Mouse (Mus musculus) mouse embryonic stem cell (cell line): Measurements from ENCODE around the gene Cfl1.
"Not testable (repeated sequence)": the region's sequence is repeated elsewhere in the genome, so short reads cannot be mapped to it uniquely, and the experiment has no call there.

Experiments used
- in situ Hi-C, 2 experiments: fragments of 300-500 bp; cut with MboI; formaldehyde crosslinking; loops; 1 replicate in 1 of 2; 3 replicates in 1 of 2; pipeline ENCODE4 v1.14.3; 2019 to 2020; ENCODE audit warnings: low sequenced_read_pairs in 2 of 2, low pct_unique_long_range_greater_than_20kb in 1 of 2, mixed read lengths in 1 of 2; ENCODE audit not compliant: unreplicated experiment in 1 of 2

Gene Cfl1

DNA sequence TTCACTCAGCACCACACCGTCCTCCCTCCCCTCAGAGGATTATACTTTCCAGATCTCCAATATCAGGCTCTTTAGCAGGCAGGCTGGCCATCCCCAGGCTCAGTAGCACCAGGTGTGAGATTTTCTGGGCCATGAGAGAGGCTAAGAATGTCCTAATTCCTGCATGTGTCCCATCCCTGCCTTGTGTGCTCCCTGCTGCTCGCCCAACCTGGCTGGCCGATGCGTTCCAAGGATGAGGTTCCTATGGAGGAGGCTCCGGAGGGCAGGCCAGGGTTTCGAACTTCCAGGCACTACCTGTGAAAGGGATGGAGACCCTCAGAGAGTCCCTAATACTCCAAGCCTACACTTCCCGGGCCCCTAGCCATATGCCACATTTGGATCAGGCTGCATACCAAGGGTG lies 4.4 kb upstream of the Cfl1 start:
- in situ Hi-C loops = no loop called here

- in situ Hi-C loops = no loop called here
Observed at GRCm38 (mm10) chr19:5486286-5486685, 4.0 kb upstream of the Cfl1 start.

GRCm38 (mm10) chr19:5486771-5487170 lies 3.5 kb upstream of the Cfl1 start:
- in situ Hi-C loops = no loop called here

DNA sequence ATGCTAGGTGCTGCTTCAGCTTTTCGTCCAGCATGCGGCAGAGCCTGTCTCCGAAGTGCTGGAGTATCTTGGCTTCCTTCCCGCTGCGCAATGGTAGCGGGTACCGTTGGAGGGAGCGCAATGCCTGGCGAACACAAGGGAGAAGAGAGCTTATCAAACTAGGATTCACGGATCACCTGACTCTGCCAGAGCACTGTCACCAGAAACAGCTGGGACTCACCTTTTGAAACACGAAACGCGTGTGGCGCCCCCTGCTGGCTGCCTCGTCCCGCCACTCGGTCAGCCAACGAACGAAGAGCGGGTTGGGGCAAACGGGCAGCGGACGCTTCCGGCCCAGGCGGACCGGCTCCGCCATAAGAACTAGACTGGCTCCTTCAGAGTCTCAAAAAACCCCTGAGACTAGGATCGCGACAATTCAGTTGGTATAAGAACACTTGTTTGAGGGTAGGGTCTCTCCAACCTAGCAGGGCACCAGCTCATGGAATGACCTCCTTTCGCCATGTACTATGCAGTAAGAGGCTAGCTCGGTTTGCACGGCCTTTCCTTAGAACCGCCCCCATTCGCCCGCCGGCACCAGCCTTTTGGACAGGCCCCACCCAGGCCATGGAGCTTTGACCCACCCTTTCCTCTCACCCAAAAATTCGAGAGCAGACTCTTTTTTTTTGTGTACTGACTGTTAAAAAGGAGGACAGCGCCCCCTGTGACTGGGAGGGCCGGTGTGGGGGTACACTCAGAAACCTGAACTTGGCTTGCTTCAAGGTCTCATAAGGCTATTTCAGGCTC lies 2.3 kb upstream of the Cfl1 start, which contains the start of gene Mus81:
TSS of gene Mus81 (minus strand) at position 635 of the 783 bp plus-strand sequence.
- in situ Hi-C loops = no loop called here

DNA sequence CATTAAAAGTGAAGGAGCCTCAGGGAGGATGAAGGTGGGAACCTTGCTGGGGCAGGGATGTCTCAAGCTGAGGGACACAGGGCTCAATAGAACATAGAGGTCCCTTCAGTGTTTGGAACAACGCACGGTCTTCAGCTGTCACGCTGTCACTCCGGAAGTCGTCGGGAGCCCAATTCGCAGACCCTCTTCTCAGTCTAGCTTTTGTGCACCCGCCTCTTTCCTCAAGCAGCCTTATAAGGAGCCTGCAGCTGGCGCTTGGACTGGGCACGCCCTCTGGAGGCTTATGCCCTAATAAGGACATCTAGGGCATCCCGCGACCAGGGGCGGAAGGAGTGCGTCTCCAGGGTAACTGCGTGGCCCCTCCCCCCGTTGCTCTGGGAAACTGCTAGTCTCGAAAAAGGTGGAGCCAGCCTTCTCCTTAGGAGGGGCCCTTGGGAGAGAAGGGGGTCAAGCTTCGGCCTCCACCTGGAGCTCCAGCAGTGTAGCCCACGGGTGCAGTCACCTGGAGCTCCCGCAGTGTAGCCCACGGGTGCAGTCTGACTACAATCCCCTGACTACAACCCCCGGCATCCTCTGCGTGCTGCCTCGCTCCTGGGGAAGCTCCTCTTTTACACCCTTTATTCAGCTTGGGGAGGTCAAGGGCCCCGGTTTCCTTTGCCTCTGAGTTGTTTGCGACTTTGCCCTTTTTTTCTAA lies 1.2 kb upstream of the Cfl1 start:
- in situ Hi-C loops = no loop called here

DNA sequence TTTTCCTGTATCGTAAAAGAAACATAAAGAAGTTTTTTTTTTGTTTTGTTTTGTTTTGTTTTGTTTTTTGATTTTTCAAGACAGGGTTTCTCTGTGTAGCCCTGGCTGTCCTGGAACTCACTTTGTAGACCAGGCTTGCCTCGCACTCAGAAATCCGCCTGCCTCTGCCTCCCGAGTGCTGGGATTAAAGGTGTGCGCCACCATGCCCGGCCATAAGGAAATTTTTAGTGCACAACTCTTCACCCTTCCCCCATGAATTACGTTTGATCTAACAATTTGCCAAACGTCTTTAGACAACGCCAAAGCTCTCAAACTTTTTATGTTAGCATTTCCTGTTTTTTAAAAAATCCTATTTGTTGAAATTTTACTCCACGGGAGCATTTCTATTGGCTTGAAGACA lies 534 bp upstream of the Cfl1 start:
- in situ Hi-C loops = not testable (repeated sequence)

GRCm38 (mm10) chr19:5490898-5491708 lies 848 bp downstream of the Cfl1 start:
- in situ Hi-C loops = no loop called here

- in situ Hi-C loops = no loop called here
Observed at GRCm38 (mm10) chr19:5492641-5493040, 2.4 kb downstream of the Cfl1 start.

- in situ Hi-C loops = not testable (repeated sequence)
Observed at GRCm38 (mm10) chr19:5493301-5493721, 3.1 kb downstream of the Cfl1 start.

DNA sequence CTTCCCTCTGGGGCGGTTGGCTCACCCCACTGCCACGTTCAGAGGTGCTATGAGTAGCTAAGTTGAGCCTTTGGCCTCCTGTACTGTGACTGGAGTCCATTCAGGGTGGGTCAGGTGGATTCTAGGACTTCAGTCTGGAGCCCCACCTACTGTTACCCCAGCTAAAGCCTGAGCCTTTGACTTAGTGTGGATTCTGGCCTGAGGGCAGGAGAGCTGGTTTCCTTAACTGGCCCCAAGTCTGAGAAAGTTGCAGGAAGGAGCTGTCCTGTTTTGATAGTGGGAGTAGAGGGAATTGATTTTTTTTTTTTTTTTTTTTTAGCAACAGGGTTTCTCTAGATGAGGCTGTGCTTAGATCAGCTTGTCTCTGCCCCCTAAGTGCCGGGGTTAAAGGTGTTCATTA lies 4.1 kb downstream of the Cfl1 start:
- in situ Hi-C loops = no loop called here

GRCm38 (mm10) chr19:5495353-5496051 lies 5.2 kb downstream of the Cfl1 start:
- in situ Hi-C loops = no loop called here

DNA sequence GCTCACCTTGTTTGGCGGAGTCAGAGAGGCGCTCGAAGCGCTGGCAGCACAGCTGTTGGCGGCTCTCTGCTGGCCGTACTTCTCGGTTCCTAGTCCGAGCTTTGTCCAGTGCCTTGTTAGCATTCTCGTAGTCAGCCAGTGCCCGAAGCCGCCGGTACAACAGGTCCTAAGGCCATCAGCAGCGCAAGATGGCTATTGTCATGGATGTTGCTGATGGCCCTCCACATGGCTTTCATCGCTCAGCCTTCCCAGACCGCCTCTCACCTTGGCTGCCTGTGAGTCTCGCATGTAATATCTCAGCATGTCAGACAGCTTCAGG lies 5.8 kb downstream of the Cfl1 start:
- in situ Hi-C loops = no loop called here

- in situ Hi-C loops = no loop called here
Observed at GRCm38 (mm10) chr19:5500330-5500875, 10.1 kb downstream of the Cfl1 start.

DNA sequence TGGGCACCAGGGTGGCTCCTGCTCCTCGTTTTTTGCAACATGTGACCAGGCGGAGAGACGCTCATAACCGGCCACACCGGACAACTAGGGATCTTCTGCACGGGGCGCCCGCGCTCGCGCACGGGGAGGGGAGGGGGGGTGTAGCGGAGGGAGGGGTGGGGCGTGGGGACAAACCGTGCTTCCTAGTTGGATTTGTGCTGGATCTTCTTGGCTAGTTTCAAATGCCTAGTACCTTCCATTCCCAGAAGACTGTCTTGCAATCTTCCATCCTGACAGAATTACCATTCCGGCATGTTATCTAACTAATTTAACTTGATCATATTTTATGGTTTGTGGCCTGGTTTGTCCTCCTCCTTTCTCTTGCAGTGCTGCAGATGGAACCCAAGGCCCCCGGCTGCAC lies 13.4 kb downstream of the Cfl1 start, which contains the start of gene 1700020D05Rik:
TSS of gene 1700020D05Rik (minus strand) at position 101 of the 400 bp plus-strand sequence.
- in situ Hi-C loops = no loop called here

DNA sequence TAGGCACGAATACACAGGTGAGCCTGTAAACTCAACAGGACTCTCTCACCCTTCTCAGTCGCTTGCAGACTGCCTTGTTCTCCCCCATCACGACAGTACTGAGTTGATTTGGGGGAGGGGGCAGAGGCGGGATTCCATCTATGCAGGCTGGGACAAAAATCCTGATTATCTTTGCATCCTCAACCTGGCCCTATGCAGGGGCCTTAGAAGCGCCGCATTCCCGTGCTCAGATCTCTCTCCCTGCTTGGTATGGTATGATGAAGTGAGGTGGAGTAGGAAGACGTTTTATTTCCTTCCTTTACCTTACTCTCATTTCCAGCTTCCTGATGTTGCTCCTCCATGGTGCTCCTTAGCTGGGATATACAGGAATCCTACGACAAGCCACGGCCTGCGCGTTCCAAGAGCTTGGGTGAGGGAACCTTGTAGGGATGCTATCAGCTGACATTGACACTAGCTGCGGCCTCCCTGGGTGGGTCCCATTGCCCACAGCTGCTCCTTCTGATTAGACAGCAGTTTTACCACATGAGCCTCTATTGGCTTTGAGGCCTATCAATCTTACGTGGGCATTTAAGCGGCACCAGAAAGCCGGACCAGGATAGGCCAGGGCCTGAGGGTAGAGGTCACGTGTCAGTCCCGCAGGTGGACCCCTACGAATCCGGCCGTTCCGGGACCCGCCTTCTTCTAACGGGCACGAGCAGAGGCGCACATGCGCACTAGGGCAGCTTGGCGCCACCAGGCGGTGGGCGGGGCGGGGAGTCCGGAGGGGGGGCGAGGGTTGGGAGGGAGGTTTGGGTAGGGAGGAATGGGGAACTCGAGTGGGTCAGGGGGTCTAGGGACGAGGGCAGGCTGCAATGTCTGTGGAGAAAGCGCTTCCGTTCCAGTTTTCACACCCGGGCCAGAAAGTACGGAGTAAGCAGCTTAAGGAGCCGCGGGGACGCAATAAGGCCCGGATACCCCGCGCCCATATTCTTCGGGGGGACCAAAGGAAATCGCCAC lies 20.1 kb downstream of the Cfl1 start, which contains the start of gene Snx32:
TSS of gene Snx32 (minus strand) at position 508 of the 996 bp plus-strand sequence.
- in situ Hi-C loops = no loop called here

DNA sequence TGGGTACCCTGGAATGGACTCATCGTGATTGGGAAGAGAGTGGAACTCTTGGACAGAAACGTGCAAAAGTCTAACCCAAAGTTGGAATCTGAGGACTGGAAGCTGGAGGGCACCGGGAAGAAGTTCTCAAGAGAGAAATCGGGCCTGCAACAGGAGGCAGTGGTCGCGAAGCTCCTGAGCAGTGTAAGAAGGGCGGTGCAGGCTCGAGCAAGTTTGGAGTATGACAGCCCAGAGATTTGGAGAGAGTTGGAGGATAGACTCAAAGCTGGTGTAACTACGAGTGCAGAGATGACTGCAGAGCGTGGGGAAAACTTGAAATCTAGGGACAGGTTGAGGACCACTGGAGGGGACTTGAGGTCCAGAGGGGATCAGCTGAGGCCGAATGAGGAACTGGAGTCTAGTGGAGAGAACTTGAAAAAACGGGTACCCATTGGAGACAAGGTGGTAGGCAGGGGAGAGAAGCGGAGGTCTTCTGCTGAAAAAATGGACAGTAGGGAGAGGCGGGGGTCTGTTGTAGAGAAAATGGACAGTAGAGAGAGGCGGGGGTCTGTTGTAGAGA lies 20.9 kb downstream of the Cfl1 start:
- in situ Hi-C loops = no loop called here
